Mouse (Mus musculus) adrenal gland, postnatal 10 days (tissue): ENCODE data around the gene Ceacam16. TPM values are rescaled to one million over a fixed set of nuclear protein-coding genes. Genes with fewer than 3 reads are reported as not detected.
A peak's percentile ranks its signal among the peaks of the same experiment; 100 is the strongest.

Experiments used
- DNase-seq: peaks from one replicate; pipeline ENCODE4 v3.0.0; 2021; ENCODE audit warnings: mixed read lengths
- long read RNA-seq, 2 experiments: library from polyadenylated mRNA; stranded (forward); transcript quantifications; one replicate each; pipeline ENCODE4 v2.0.0; 2021
- total RNA-seq, 2 experiments: library from RNA; stranded (reverse); gene quantifications; 2 replicates each; pipeline ENCODE4 v1.2.3; 2021

Gene Ceacam16
- total RNA-seq, result under 1 TPM in 1 of 2 experiments, not detected in 1; 0.18 TPM
- long read RNA-seq, experiment 1, result 0 reads
- long read RNA-seq, experiment 2, result 0 reads

DNA sequence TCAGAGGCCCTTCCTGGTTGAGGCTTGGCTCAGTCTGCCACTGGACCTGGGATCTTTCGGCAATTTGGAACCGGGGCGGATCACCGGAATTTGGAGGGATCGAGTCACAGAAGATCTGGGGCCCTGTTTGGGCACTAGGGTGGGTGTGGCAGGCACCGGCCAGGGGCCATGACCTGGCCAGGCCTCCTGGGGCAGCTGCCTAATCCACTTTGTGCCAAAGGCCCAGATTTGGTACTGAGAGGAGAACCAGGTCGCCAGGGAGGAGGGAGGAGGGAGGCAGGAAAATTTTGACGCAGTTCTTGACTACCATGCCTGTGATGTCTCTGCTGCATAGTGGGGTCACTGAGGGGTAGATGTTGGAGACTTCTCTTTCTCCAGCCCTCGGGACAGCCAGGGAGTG is at the start of gene Ceacam16:
Gene Ceacam16, minus strand, starts transcription at position 101 of the 400 bp plus-strand sequence.
- no peak for DNase-seq

DNA sequence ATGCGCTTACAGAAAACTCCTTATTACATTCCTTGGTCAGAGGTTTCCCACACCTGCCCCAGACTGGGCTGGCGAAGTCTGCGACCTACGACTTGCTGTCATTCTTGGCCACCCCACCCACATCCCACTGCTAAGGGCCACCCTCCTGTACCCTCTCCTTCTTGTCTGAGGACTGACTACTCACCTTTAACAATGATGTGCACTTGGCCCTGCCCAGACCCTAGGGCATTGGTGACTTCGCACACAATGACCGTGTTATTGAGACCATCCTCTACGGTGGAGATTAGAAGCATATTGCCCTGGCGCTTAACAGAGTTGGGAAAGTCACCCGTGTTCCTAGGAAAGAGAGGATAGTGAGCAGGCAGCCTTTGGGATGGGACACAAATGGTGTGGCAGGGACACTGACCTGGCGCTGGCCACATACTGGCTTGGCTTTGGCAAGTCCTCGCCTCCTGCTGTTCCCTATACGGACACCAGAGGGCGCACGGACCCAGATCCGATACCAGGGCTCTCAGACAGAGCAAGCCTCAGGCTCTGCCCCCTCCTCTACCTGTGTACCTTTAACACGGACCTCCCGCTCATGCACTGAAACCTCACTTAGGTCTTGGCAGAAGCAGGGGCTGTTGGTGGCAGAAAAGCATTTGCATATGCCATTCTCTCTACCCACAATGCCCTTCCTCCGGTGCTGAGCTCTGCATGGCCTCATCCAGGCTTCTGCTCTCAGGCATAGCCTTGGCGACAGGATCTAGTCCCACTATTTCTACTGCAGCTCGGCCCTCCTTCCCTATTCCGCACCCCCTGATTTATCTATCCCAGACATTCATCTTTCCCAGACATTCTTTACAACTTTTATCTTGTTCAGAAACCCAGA is 49.6 kb upstream of the Ceacam16 start:
- peak; percentile 91 for DNase-seq

DNA sequence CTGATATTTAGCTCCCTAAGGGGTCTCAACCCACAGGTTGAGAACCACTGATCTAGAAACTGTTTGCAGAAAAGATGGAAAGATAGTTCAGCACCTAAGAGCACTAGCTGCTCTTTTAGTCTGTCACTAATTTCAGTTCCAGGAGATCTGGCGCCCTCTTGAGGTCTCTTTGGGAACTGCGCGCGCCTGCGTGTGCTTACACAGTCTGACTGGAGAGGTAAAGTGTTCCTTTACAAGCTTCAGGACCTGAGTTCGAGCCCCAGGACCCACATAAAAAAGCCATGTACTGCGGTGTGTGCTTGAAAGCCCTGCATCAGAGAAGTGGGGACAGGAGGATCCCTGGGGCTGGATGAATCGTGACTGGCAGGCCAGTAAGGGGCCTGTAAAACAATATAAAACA is 28.8 kb upstream of the Ceacam16 start:
- peak; percentile 84 for DNase-seq

DNA sequence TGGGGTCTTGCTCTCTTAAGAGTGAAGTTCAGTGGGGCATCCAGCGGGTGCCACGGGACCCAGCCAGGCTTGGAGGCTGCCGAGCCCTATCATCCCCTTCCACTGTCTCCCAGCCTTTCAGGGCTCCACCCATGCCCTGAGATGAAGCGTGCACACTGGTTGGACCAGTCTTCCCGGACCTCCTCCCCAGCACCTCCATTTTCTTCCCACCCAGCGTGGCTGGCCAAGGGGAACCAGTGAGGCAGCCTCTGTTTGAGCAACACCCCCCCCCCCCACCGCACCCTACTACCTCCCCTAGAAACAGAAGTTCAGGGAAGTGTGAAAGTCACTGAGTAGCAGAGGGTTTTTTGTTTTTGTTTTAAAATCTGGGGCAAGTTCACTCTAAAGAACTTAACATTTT is 26.8 kb upstream of the Ceacam16 start, which contains the start of gene Ceacam19:
Gene Ceacam19, minus strand, starts transcription at position 117 of the 400 bp plus-strand sequence.
- no peak for DNase-seq

DNA sequence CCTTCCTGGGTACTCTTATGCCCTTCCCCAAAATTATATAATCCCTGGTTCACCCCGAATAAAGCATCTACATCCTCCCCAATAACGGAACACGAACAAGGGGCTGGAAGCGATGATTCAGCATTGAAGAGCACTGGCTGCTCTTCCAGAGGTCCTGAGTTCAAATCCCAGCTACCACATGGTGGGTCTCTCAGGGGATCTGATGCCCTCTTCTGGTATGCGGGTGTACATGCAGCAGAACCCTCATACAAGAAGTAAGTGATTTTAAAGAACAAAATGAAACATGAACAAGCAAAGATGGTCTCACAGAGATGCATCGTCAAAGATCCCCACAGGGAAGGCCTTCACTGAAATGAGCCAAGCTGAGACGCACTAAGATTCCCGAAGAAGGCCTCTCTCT is 19.7 kb upstream of the Ceacam16 start:
- no peak for DNase-seq

DNA sequence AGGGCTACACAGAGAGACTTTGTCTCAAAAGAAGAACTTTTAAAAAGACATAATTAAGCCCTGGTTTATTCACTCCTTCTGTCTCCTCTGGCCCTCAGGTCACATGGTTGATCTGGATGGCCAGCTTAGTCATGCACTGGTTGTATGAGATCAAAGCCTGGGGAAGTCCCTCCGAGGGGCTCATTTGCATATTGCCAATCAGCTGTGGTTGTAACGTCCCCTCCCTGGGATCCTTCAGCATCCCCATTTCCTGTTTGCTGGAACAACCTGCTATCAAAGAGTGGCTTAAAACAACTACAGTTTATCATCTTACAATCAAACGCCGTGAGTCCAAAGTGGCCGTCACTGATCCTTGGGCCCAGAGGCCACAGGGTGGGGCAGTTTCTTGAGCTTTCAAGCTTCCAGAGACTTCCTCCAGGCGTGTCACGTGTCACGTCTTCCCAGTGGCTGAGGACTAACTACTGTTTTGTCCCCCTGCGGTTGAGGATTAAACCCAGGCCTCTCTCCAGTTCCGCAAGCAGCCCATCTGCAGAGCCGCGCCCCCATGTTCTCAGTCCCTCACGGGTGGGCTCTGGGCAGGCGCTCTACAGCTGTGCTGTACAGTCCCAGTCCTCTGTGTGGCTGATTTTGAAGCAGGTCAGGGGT is 15.8 kb upstream of the Ceacam16 start:
- DNase-seq, result no peak

DNA sequence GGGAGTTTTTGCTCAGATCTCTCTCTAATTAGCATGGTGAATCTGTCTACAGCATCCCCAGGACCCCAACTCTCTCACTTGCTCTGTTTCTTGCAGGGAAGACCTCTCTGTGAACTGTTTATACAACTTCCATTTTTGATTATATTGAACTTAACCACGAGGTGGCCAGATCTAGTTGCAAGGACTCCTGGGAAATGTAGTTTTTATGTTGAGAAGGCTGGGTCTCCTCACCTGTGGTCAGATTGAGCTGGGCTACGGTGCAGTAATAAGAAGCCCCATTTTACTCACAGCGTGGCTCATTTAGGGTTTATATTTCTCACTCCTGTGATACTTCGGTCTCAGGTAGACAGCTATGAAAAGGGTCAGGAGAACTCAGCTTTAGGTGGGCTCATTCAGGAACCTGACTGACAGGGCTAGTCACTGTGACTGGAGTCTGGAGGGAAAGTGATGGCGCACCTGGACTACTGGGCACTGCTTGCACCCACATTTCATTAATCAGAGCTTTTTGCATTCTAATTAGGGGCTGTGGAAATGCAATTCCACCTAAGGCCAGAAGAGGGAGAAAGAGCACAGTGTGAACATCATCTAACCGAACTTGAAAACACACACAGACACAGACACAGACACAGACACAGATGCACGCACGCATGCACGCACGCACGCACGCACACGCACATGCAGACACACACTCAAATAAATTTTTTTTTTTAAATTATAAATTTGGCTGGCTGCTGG is 15.0 kb upstream of the Ceacam16 start:
- DNase-seq, result peak; percentile 53

DNA sequence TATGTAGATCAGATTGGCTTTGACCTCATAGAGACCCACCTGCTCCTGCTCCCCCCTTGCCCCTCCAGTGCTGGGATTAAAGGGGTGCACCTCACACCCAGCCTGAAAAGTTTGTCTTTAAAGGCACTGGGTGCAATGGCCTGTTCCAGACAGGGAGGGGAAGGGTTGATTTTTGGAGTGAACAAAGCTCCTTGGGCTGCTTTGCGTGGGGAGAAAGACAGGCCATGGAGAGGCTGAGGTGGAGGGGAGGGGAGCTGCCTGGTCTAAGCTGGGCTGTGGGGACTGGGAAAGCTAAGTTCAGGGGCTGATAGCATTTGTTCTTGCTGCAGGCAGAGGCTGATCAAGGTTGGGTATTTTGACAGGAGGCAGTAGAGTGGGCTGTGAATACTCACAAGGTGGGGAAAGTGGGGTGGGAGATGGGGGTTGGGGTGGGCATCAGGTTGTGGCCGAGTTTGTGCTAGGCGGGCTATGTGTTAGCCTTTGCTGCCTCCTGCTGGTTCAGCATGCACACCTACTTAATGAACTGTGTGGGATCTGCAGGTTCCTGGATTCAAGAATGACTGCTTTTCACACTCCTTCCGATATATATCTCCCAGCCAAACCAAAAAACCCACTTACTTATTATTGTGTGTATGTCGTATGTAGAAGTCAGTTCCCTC is 11.0 kb upstream of the Ceacam16 start:
- peak; percentile 65 for DNase-seq

DNA sequence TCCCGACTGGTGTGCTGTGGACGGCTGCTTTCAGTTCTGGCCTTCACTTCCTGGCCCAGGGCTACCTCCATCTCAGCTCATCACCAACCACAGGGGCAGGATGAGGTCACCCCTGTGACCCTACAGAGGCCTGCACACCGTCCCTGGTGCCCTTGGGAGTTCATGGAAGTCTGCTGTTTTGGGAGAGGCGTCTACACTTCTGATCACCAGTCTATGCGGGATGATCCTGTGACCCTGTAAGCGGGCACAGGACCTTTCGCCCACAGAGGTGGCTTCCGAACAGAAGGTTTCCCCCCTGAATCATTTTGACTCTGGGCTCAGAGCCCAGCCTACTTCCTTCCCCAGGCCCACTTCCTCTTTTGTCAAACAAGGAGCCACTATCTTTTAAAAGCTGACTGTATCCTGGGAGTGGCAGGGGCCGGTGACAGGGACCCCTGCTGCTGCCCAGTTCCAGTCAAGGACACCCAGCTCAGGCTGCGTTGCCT is 10.1 kb upstream of the Ceacam16 start:
- peak; percentile 36 for DNase-seq

DNA sequence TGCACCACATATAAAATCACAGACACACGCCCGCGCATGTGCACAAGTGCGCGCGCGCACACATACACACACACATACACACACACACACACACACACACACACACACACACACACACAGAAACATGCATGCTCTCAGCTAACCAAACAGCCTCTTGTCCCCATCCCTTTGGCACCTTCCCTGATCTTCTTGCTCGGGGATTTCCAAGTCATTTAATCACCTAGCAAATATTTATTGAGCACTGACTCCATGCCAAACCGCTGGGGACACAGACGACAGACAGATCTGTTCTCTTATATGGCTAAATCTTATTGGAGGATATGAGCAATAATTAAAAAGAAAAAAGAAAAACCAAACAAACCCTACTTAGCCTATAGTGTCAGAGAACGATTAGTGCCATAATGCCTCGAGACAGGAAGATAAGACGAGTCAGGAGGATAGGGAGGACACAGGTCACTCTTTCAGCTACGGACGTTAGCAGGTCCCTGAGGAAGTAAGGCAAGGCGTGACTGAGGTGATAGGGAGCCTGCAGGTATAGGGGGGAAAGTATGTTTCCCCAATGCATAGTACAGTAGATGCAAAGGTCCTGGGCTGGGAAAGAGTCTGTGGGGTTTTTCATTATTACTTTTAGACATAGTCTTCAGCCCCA is 6.8 kb upstream of the Ceacam16 start:
- no peak for DNase-seq

DNA sequence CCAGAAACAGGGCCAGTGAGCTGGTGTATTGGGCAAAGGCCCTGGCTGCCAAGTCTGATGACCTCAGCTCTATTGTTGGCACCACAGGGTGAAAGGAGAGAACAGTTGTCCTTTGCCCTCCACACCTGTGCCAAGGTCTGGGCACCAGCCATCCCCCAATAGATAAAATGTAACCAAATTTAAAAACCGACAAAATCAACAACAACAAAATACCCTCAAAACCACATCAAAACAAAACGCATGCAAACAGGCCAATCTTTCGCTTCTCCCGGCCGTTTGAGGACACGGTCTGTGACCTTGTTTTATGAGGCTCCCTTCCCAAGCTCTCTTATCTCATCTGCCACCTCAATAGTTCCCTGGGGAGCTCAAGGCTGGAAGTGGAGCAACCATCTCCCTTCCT is 5.4 kb upstream of the Ceacam16 start:
- DNase-seq, result peak; percentile 65

DNA sequence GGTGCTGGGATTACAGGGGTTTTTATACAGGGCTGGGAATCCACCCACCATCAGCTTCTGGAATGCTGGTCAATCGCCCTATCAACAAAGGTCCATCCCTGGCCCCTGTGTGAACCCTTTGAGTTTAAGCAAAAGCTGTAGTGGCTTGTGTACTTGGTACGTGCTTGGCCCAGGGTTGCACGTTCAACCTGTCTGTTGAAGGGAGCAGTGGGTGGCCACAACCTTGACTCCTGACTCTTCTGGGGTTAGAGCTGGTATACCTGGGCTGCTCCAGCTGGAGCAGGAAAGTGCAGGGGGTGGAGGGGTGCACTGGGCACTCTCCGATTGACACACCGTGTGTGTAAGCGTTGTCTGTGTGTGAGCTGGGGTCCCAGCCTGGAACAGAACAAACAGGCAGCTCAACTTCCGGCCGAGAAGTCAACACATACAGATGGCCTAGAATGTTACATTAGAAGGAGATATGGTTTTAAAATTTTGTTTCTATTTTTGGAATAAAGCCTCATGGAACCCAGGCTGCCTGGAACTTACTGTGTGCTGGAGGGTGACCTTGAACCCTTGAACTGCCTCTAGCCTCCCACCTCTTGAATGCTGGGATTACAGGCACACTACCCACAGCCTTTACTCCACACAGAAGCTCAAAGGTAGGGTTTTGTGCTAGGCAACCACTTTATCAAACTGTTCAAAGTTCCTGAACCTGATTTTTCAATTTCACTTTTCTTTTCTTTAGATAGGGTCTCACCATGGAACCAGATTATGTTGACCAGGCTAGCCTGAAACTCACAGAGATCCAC is 4.3 kb upstream of the Ceacam16 start:
- no peak for DNase-seq

DNA sequence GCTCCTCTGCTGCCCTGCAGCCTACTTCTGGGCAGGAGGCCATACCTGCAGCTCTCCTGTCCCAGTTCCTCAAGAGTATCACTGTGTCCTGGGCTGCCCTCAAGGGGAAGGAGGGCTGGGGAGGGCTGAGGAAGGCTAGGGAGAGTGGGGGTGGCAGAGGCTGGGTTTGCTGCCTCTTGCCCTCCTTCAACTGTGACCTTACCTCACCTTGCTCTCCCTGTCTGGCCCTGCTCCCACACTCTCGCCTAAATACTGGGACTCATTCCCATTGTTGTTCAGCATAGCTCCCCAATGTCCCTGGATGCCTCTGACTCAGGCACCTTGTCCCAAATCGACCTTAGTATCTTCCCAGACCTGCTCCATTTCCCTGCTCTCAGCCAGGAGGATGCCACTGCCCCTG is 3.1 kb upstream of the Ceacam16 start:
- peak; percentile 66 for DNase-seq

DNA sequence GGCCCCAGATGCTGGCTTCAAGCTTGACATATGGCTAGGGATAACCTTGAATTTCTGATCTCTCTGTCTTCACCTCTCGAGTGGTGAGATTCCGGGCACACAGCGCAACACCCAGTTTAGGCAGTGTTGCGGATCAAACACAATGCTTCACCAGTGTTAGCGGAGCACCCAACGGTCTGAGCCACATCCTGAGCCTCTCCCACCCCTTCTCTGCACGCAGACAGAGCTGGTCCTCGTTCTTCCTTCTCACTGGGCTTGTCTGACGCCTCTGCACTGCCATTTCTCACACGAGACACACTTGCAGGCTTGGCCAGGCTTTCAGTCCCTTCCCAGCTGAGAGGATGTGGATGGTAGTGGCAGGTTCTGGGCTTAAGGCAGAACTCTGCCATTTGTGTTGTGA is 1.4 kb downstream of the Ceacam16 start:
- DNase-seq, result no peak

DNA sequence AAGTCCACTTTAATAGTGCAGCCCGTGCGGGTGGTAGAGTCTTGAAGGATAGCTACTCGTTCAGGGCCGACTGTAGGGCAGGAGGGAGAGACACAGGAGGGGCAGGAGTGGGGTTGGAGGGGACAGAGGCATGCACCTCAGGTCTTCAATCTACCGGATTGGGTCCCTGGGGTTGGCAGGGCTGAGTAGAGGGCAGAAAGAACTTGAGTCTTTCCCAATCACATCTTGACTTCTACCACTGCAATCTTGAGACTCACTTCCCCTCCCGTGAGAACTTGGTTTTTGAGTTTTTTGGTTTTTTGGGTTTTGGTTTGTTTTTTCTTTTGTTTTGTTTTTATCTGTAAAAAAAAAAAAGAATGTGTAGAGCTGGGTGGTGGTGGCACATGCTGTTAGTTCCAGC is 4.8 kb downstream of the Ceacam16 start:
- DNase-seq, result no peak

DNA sequence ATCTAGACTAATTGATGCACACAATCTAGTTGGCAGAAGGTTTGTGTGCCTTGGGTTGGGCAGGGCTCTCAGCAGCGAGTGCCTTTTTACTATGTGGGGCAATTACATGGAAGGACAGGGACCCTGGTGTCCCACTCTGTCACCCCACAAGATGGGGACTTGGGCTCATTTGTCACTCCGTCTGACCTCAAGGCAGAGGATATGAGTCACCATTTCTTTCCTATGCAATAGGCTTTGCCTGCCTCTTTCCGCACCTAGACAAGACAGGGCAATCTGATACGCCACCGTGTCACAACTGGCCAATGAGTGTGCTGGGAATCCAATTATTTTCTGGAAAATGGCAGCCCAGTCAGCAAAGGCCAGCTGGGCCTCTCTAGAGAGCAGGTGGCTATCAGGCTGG is 5.4 kb downstream of the Ceacam16 start:
- no peak for DNase-seq

DNA sequence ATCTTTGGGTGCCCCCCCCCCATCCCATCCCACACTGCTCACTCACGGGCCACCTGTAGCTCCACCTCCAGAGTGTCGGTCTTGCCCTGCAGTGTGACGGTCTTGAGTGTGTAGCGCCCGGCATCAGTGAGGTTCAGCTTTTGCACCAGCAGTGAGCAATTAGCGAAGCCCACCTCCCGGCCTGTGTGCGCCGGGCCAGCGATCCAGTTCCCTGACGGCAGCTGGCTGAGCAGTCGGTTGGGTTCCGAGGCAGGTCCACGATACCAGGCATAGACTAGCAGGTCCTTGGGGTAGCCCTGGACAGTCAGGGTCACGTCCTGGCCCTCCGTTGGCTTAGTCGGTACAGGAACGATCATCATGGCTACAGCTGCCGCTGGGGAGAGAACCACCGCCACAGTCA is 7.6 kb downstream of the Ceacam16 start:
- no peak for DNase-seq

DNA sequence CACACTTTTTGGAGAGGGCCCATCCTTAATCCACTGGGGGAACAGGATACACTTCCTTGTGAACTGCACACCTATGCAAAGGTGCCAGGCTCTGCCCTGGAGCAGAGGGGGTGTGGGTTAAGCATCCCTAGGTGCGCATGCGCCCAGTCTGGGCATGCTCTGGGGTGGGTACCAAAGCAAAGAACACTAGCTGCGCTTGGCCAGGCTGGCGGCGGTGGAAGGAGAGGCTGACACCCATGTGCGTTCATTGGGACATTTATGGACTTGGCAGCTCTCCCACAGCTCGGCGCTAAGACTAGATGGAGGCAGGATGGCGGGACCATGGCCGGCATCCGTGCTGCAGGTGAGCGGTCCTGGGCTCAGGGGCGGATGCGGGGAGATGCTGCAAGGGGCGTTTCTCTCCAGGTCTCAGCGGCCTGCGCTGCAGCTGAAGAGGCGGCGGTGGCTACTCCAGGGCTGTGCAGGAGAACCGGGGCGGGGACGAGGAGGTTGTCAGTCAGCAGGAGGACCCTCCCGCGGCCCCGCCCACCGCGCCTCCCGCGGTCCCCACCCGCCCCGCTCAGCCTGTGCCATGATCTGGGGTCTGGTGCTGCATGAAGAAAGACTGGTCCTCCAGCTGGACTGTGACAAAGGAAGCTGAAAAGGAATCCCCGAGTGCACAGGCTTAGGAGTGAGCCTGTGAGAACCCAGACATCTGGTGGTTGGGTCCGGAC is 9.1 kb downstream of the Ceacam16 start, which contains the start of gene Gm19345:
Gene Gm19345, plus strand, starts transcription at position 146 of the 713 bp plus-strand sequence.
- no peak for DNase-seq

DNA sequence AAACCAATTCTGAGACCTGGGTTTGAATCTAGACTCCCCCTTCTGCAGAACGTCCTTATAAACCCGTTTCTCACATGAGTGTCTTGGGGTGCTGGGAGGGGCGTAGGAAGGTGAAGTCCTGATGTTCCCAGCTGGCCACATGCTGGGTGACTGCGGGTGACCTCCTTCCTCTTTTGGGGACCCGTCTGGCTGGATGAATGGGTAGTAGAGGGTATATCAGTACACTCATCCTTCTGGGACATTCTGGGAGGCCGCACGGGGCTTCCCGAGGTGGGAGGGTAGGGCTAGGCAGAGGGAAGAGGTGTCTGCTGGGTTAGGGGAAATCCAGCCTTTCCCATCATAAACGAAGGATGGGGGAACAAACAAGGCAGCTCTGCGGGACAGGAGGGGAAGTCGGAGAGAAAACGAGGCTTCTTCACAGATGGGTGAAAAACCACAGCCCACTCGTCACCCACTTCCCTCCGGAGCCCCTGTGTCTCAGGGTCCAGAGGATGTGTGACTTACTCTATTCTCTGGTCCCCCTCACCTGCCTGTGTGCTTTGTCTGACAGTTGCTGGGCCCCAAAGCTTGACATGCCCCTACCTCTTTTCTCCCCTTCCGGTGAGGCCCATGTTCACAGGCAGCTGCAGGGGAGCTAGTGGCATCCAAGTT is 16.5 kb downstream of the Ceacam16 start:
- no peak for DNase-seq
